Mouse (Mus musculus) olfactory bulb, adult 2 months (tissue): ENCODE measurements around the gene Megf11. TPM values are rescaled to one million over a fixed set of nuclear protein-coding genes. Genes with fewer than 3 reads are reported as not detected.

Experiments used
- H3K27ac ChIP-seq: fragments of 200-500 bp; 2 replicates; pipeline ENCODE4 v1.5.1; 2012; ENCODE audit warnings: low read depth, low read length; ENCODE audit not compliant: insufficient read depth
- H3K4me1 ChIP-seq: fragments of 200-500 bp; 2 replicates; pipeline ENCODE4 v1.6.1; 2012; ENCODE audit warnings: low read length; ENCODE audit not compliant: control insufficient read depth, insufficient read depth
- H3K4me3 ChIP-seq: fragments of 200-500 bp; 2 replicates; pipeline ENCODE4 v1.5.1; 2012; ENCODE audit warnings: mild to moderate bottlenecking, low read depth, low read length, moderate library complexity; ENCODE audit not compliant: insufficient read depth
- CTCF ChIP-seq: fragments of 200-500 bp; IDR thresholded peaks from 2 replicates; pipeline ENCODE4 v1.5.1; 2012; ENCODE audit warnings: low read depth, mild to moderate bottlenecking, low read length, moderate library complexity; ENCODE audit not compliant: insufficient read depth
- POLR2A ChIP-seq: fragments of 200-500 bp; IDR thresholded peaks from 2 replicates; pipeline ENCODE4 v1.6.1; 2012; ENCODE audit warnings: mild to moderate bottlenecking, low read depth, low read length, moderate library complexity; ENCODE audit not compliant: insufficient read depth
- WGBS: fragments of 180-500 bp; shearing (Covaris S2); methylation state at CpG from one replicate; pipeline ENCODE4 v1.1.7; 2018; 5-methylcytosine and 5-hydroxymethylcytosine counted together
- polyA plus RNA-seq: library from polyadenylated mRNA; stranded (reverse); fragments of >200 nt; gene quantifications from 2 replicates; pipeline ENCODE4 v1.2.4, GENCODE M21; 2012; ENCODE audit warnings: low replicate concordance; ENCODE audit not compliant: missing spikeins, insufficient read depth, insufficient read length

Gene Megf11
- polyA plus RNA-seq, 1 experiment, result not detected

DNA sequence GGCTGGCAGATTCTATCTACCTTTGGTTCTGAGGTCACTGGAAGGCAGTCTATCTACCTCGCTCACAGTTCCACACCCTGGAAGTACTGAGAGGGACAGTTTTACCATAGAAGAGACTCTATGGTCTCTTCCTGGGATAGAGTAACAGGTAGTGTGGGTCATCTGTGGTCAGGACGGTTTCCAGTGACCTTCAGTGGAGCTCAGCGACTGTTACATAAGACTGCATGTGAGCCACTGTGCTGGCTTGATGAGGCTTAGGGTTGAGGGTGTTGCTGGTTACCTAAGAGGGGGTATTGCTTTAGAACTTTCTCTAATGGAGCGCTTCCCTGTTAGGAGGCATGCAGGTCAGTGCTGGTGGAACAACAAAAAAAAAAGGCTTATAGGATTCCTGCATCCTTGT is 68.8 kb downstream of the Megf11 start:
- no peak for TF ChIP-seq CTCF
- no peak for TF ChIP-seq POLR2A
- 90% methylated on average over 4 of the region's 4 CpGs for WGBS
- peaks cover 5% of the 10 kb centered on the region; the same call in 1 of the 2 replicates for H3K4me1 ChIP-seq
- H3K4me3 ChIP-seq, result no peak overlapping the region
- H3K27ac ChIP-seq, result no peak overlapping the region

DNA sequence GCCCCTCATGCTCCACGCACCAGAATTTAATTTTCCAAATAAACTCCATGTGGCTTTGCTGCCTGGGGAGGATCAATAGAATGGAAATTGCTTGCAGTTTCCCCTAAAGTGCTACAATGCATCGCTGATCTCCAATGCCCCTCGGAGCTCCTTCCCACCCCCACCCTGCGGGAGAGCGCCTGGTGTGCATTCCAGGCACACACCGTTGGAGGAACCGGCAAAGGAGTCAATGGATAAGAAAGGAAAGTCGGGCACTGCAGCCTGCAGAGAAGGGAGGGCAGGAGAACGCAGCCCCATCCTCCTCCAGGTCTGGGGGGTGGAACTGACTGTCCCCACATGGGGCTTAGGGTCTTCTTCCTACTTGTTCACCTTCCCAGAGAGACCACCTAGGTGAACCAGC is 70.5 kb downstream of the Megf11 start:
- TF ChIP-seq CTCF, result no peak
- TF ChIP-seq POLR2A, result no peak
- Histone ChIP-seq H3K27ac (no peak overlapping the region), H3K4me3 (no peak overlapping the region), H3K4me1 (peaks cover 5% of the 10 kb centered on the region; the same call in 1 of the 2 replicates)
- 19% methylated on average over 9 of the region's 9 CpGs for WGBS

DNA sequence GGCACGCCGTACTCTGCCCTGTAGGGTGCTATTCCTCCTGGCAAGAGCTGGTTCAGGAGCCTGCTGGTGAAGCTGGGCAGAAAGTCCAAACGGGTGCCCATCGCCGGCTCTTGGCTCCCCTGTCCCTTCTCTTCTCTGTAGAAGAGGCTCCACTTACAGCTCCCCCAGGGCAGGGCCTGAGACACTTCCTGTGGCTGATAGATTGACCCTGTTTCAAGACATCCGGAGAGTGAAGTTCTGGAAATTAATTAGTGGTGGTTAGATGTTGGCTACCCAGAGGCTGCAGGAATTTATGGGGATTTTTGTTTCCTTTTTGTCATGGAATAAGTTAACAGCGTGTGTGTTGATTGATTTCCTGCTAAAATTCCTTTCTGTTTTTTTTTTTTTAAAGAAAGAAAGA is 72.2 kb downstream of the Megf11 start:
- no peak overlapping the region for H3K4me3 ChIP-seq
- TF ChIP-seq CTCF (no peak), POLR2A (no peak)
- no peak overlapping the region for H3K27ac ChIP-seq
- H3K4me1 ChIP-seq, result peaks cover 8% of the 10 kb centered on the region; the same call in 1 of the 2 replicates
- WGBS, result 81% methylated on average over 7 of the region's 7 CpGs

DNA sequence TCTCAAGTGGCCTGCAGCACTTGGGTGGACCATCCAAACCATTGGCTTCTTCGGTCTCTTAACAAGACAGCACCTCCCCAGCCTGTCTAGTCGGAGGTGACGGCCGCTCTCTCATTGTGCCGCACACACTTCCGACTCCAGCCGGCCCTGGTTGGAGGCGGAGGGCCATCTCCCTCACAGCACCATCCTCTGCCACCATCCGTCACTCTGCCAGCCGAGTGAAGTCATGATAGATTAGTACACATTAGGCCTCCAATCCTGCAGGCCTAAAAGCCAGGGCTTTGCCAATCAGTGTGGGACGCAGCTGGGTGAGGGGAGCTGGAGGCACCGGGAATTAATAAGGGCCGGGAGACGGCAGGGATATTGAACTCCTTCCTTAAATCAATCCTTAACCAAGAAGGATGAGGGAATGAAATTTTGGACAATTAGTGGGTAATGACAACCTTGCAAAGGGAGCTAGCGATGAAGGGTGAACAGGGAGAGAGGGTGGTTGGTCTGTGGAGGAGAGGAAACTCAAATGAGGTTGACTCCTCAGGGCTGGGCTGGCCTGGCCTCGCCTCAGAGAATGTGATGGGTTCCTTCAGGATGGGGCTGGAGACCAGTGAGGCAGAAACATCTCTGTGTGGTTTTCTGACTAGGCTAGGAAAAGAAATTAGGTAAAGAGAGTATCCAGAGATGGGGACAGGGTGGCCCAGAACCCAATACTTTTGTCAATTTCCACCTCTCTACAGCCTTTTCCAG is 76.3 kb downstream of the Megf11 start:
- TF ChIP-seq POLR2A, result no peak
- no peak for TF ChIP-seq CTCF
- H3K27ac ChIP-seq, result no peak overlapping the region
- H3K4me1 ChIP-seq, result peaks cover 3% of the 10 kb centered on the region; the same call in 1 of the 2 replicates
- WGBS, result 94% methylated on average over 16 of the region's 16 CpGs
- no peak overlapping the region for H3K4me3 ChIP-seq

DNA sequence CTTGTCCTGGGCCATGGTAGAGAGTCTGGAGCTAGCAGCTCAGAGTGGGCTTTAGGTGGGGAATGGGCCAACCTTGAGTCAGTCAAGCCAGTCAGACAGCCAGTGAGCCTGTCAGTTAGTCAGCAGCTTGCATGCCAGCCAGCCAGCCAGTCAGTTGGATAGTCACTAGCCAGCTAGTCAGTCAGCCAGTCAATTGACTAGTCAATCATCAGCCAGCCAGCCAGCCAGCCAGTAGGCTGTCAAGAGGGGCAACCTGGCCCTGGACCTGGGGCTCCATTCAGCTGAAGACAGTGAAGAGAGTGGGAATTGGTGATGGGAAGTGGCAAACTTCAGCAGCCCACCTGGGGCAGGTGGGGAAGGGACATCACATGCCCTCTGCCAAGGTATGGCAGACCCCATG is 77.4 kb downstream of the Megf11 start:
- no peak for TF ChIP-seq POLR2A
- TF ChIP-seq CTCF, result no peak
- H3K4me3 ChIP-seq, result no peak overlapping the region
- no peak overlapping the region for H3K27ac ChIP-seq
- peaks cover 3% of the 10 kb centered on the region; the same call in 1 of the 2 replicates for H3K4me1 ChIP-seq

DNA sequence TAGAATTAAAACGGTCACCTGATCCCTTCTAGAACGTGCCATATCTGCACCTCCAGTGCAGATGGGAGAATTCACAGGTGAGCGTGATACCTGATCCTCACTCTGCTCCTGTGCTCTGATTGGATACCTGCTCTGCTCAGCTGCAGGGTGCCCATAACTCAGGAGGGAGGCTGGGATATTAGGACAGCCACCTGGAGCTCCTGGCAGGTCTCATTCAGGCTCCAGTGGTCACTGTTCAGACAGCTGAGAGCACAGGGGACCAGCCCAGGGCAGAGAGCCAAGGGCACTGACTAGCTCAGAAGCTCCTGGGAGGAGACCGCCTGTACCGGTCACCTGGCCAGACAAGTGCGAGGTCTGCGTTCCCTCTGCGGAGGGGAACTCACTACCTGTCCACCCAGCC is 80.7 kb downstream of the Megf11 start:
- WGBS, result 72% methylated on average over 8 of the region's 8 CpGs
- H3K4me1 ChIP-seq, result peaks cover 3% of the 10 kb centered on the region; the same call in 1 of the 2 replicates
- no peak overlapping the region for H3K27ac ChIP-seq
- TF ChIP-seq POLR2A (no peak), CTCF (no peak)
- no peak overlapping the region for H3K4me3 ChIP-seq

DNA sequence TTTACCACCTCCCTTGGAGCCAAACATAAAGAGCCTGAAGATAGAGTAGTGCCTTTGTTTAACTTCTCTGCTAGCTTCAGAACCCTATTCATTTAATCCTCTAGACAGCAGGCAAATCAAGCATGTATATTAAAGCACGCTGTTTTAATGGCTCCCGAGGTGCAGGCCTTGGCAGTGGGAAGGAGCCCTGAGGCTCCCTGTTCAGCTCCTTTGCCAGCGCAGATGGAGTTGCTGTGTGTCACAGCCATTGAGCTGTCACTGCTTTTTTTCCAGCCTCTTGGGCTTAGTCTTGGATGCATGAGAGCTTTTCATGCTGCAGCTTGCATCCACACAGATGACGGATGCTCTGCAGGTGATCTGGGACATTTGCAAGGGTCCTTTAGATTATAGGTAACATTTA is 81.1 kb downstream of the Megf11 start:
- H3K27ac ChIP-seq, result no peak overlapping the region
- no peak overlapping the region for H3K4me3 ChIP-seq
- TF ChIP-seq CTCF, result no peak
- no peak for TF ChIP-seq POLR2A
- 43% methylated on average over 4 of the region's 4 CpGs for WGBS
- H3K4me1 ChIP-seq, result peaks cover 3% of the 10 kb centered on the region; the same call in 1 of the 2 replicates

DNA sequence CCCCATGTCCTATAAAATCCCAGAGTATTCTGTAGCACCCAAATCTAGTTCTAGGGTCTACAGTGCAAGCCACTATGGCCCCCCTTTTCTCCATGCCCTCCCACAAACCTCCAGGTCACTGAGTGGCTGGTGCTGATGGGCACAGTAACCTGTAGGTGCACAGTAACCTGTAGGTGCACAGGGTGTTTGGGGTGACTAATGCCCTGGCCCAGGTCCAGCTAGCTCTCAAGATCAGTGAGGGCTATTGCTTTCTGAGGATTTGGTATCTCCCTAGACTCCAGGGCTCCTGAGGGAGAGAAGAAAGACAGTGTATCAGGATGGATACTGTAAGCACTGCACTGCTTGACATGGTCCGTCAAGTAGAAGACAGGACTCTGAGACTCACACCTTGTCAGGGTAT is 85.4 kb downstream of the Megf11 start:
- Histone ChIP-seq H3K4me3 (no peak overlapping the region), H3K27ac (no peak overlapping the region), H3K4me1 (peaks cover 9% of the 10 kb centered on the region; the same call in 1 of the 2 replicates)
- 97% methylated on average over 1 of the region's 1 CpGs for WGBS
- TF ChIP-seq POLR2A (no peak), CTCF (no peak)

DNA sequence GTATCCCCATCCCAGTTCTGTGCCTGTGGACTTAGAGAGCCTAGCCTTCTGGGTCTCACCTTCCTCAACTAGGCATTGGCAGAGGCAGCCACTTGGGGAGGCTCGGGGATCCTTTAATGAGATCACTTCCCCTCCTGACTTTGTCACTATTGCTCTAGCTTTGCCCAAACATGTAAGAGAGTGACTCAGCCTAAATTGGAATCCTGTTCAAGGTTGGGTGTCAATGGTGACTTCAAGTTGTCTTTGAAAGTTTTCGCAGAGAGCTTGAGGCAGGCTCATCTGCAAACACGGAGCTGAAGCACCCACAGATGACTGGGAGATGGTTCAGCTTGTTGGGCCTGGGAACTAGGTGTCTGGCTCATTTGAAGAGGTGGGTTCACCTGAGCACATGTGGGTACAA is 85.9 kb downstream of the Megf11 start:
- 92% methylated on average over 3 of the region's 3 CpGs for WGBS
- no peak overlapping the region for H3K4me3 ChIP-seq
- no peak overlapping the region for H3K27ac ChIP-seq
- peaks cover 12% of the 10 kb centered on the region; the same call in 1 of the 2 replicates for H3K4me1 ChIP-seq
- TF ChIP-seq POLR2A, result no peak
- TF ChIP-seq CTCF, result no peak

DNA sequence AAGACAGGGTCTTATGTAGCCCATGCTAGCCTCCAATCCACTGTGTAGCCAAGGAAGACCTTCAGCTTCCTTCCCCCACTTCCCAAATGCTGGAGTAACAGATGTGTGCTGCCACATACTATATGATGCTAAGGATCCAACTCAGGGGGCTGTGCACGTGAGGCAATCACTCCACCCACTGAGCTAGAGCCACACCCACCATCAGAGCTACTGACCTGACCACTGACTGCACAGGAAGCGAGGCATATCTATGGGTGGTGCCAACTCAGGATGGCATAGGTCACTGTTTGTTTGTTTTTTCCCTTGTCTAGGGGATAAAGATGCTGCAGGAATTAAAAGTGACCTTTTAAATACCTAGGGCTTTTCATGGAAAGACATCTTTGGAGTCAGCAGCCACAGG is 86.7 kb downstream of the Megf11 start:
- WGBS, result 92% methylated on average over 2 of the region's 2 CpGs
- Histone ChIP-seq H3K27ac (no peak overlapping the region), H3K4me1 (peaks cover 12% of the 10 kb centered on the region; the same call in 1 of the 2 replicates), H3K4me3 (no peak overlapping the region)
- no peak for TF ChIP-seq POLR2A
- no peak for TF ChIP-seq CTCF
